Mouse (Mus musculus) lung, postnatal 0 days (tissue): ENCODE measurements around the gene Fetub. TPM values are rescaled to one million over a fixed set of nuclear protein-coding genes. Genes with fewer than 3 reads are reported as not detected.
A peak's percentile ranks its signal among the peaks of the same experiment; 100 is the strongest.

Source experiments
- ATAC-seq: fragments of 200-750 bp; cut with Nextera tagmentation; 2 replicates; pipeline ENCODE4 v1.8.0; 2017; ENCODE audit warnings: moderate library complexity
- DNase-seq: peaks from one replicate; pipeline ENCODE4 v3.0.0-alpha.2; 2016; ENCODE audit warnings: low spot score
- H3K27ac ChIP-seq: fragments of 300-500 bp; sonication (generic); 2 replicates; pipeline ENCODE4 v1.5.1; 2014; ENCODE audit warnings: antibody characterized with exemption, mild to moderate bottlenecking, low read length, mixed read lengths
- H3K27me3 ChIP-seq: fragments of 300-500 bp; sonication (generic); replicated peaks from 2 replicates; pipeline ENCODE4 v1.6.1; 2014; ENCODE audit warnings: low read length, mixed read lengths; ENCODE audit not compliant: insufficient read depth
- H3K36me3 ChIP-seq: fragments of 300-500 bp; sonication (generic); 2 replicates; pipeline ENCODE4 v1.6.1; 2014; ENCODE audit warnings: low read length, mixed read lengths; ENCODE audit not compliant: insufficient read depth
- H3K4me1 ChIP-seq: fragments of 300-500 bp; sonication (generic); 2 replicates; pipeline ENCODE4 v1.6.1; 2014; ENCODE audit warnings: antibody characterized with exemption, low read depth, low read length, mixed read lengths; ENCODE audit not compliant: insufficient read depth
- H3K4me2 ChIP-seq: fragments of 300-500 bp; sonication (generic); replicated peaks from 2 replicates; pipeline ENCODE4 v1.6.1; 2014; ENCODE audit warnings: low read depth, mild to moderate bottlenecking, low read length, moderate library complexity, mixed read lengths
- H3K4me3 ChIP-seq: fragments of 300-500 bp; sonication (generic); 2 replicates; pipeline ENCODE4 v1.5.1; 2014; ENCODE audit warnings: low read depth, low read length
- H3K9ac ChIP-seq: fragments of 300-500 bp; sonication (generic); replicated peaks from 2 replicates; pipeline ENCODE4 v1.6.1; 2014; ENCODE audit warnings: low read depth, mild to moderate bottlenecking
- H3K9me3 ChIP-seq: fragments of 300-500 bp; sonication (generic); 2 replicates; pipeline ENCODE4 v1.6.1; 2016; ENCODE audit warnings: low read length, mixed read lengths
- CTCF ChIP-seq: IDR thresholded peaks from 2 replicates; pipeline ENCODE4 v1.5.1; 2016; ENCODE audit warnings: antibody characterized with exemption, mild to moderate bottlenecking
- EP300 ChIP-seq: IDR thresholded peaks from 2 replicates; pipeline ENCODE4 v1.6.1; 2016; ENCODE audit warnings: antibody characterized with exemption, mild to moderate bottlenecking, control low read depth
- WGBS: fragments of 180-500 bp; shearing (Covaris S2); extraction: QIAGEN DNeasy Blood & Tissue Kit; methylation state at CpG from one replicate; pipeline ENCODE4 v1.1.7; 2014; 5-methylcytosine and 5-hydroxymethylcytosine counted together
- polyA plus RNA-seq: library from polyadenylated mRNA; unstranded; fragments of >200 nt; fragmentation: Nextera tagmentation; extraction: Ambion mirVana; gene quantifications from 2 replicates; pipeline ENCODE4 v1.2.1, GENCODE M21; 2015

Fetub gene
- polyA plus RNA-seq, result 0.30 and 0.35 TPM in 2 replicates

GRCm38 (mm10) chr16:22918034-22918433 lies at the start of gene Fetub:
TSS of gene Fetub (plus strand) at chr16:22918334.
- Histone ChIP-seq H3K4me3 (no peak within 1 kb of the TSS), H3K4me1 (no peaks in the 10 kb centered on the region), H3K9ac (no peak within 1 kb of the TSS), H3K27ac (no peak within 1 kb of the TSS), H3K27me3 (no peaks in the 10 kb centered on the region), H3K36me3 (no peaks in the 10 kb centered on the region), H3K4me2 (no peak within 1 kb of the TSS), H3K9me3 (no peaks in the 10 kb centered on the region)
- 88% methylated on average over 5 of the region's 5 CpGs for WGBS
- no peak for ATAC-seq
- TF ChIP-seq EP300, result no peak
- no peak for TF ChIP-seq CTCF
- DNase-seq, result no peak

- no peak for ATAC-seq
- no peaks in the 10 kb centered on the region for H3K27me3 ChIP-seq
- H3K4me1 ChIP-seq, result no peaks in the 10 kb centered on the region
- H3K27ac ChIP-seq, result no peak overlapping the region
- TF ChIP-seq CTCF (no peak), EP300 (no peak)
- no peak overlapping the region for H3K4me2 ChIP-seq
- no peak overlapping the region for H3K9ac ChIP-seq
- no peak overlapping the region for H3K4me3 ChIP-seq
- no peak for DNase-seq
- WGBS, result 87% methylated on average over 8 of the region's 8 CpGs
- peaks cover 48% of the 10 kb centered on the region for H3K36me3 ChIP-seq
- H3K9me3 ChIP-seq, result no peaks in the 10 kb centered on the region
Measured at GRCm38 (mm10) chr16:22872397-22872796, 45.7 kb upstream of the Fetub start.

- Histone ChIP-seq H3K4me1 (no peaks in the 10 kb centered on the region), H3K4me3 (no peak overlapping the region), H3K4me2 (no peak overlapping the region), H3K27ac (no peak overlapping the region), H3K27me3 (no peaks in the 10 kb centered on the region), H3K36me3 (peaks cover 40% of the 10 kb centered on the region), H3K9ac (no peak overlapping the region), H3K9me3 (no peaks in the 10 kb centered on the region)
- WGBS, result 71% methylated on average over 4 of the region's 4 CpGs
- ATAC-seq (no peak), DNase-seq (no peak)
- no peak for TF ChIP-seq EP300
- no peak for TF ChIP-seq CTCF
Measured at GRCm38 (mm10) chr16:22873369-22873768, 44.8 kb upstream of the Fetub start.

- Histone ChIP-seq H3K27ac (no peak overlapping the region), H3K9ac (no peak overlapping the region), H3K9me3 (no peaks in the 10 kb centered on the region), H3K36me3 (peaks cover 17% of the 10 kb centered on the region), H3K4me2 (no peak overlapping the region), H3K4me1 (no peaks in the 10 kb centered on the region), H3K4me3 (no peak overlapping the region), H3K27me3 (no peaks in the 10 kb centered on the region)
- DNase-seq (peak; percentile 36), ATAC-seq (no peak)
- 39% methylated on average over 9 of the region's 9 CpGs for WGBS
- TF ChIP-seq CTCF (peak; percentile 79), EP300 (no peak)
Measured at GRCm38 (mm10) chr16:22876218-22877043, 41.7 kb upstream of the Fetub start.

- H3K27ac ChIP-seq, result no peak overlapping the region
- ATAC-seq (no peak), DNase-seq (no peak)
- H3K9me3 ChIP-seq, result no peaks in the 10 kb centered on the region
- no peak overlapping the region for H3K4me2 ChIP-seq
- no peaks in the 10 kb centered on the region for H3K27me3 ChIP-seq
- TF ChIP-seq EP300, result no peak
- TF ChIP-seq CTCF, result no peak
- H3K4me3 ChIP-seq, result no peak overlapping the region
- peaks cover 4% of the 10 kb centered on the region; the same call in 1 of the 2 replicates for H3K36me3 ChIP-seq
- H3K4me1 ChIP-seq, result no peaks in the 10 kb centered on the region
- no peak overlapping the region for H3K9ac ChIP-seq
- WGBS, result 65% methylated on average over 11 of the region's 11 CpGs
Measured at GRCm38 (mm10) chr16:22877660-22878390, 40.3 kb upstream of the Fetub start.

GRCm38 (mm10) chr16:22878716-22879115 lies 39.4 kb upstream of the Fetub start:
- Histone ChIP-seq H3K27ac (no peak overlapping the region), H3K4me3 (no peak overlapping the region), H3K4me2 (no peak overlapping the region), H3K27me3 (no peaks in the 10 kb centered on the region), H3K9me3 (no peaks in the 10 kb centered on the region), H3K9ac (no peak overlapping the region), H3K4me1 (no peaks in the 10 kb centered on the region), H3K36me3 (no peaks in the 10 kb centered on the region)
- 58% methylated on average over 7 of the region's 7 CpGs for WGBS
- DNase-seq (no peak), ATAC-seq (no peak)
- no peak for TF ChIP-seq CTCF
- no peak for TF ChIP-seq EP300
